Mouse (Mus musculus) left cerebral cortex, adult 8-10 months (tissue): ENCODE results near the gene Nol12. TPM values are rescaled to one million over a fixed set of nuclear protein-coding genes. Genes with fewer than 3 reads are reported as not detected.

Source experiments
- DNase-seq, 2 experiments: peaks; one replicate each; pipeline ENCODE4 v3.0.0; 2022; ENCODE audit warnings: low spot score in 2 of 2
- total RNA-seq, 4 experiments: library from RNA; stranded (reverse); gene quantifications; 2 replicates each; pipeline ENCODE4 v1.2.4; 2022

Gene Nol12
- 10 to 100 TPM; 35.8 to 43.5 (median 39.9) TPM for total RNA-seq

- peak; percentile 75 to 83 for DNase-seq
These were observed at the start of gene Nol12 for GRCm38 (mm10) chr15:78934784-78935320. Nol12 (plus strand) TSS chr15:78934933.

GRCm38 (mm10) chr15:78889401-78889853, 45.3 kb upstream of the Nol12 start:
- no peak for DNase-seq

GRCm38 (mm10) chr15:78892440-78892839, 42.3 kb upstream of the Nol12 start:
- no peak for DNase-seq

GRCm38 (mm10) chr15:78894726-78895125, 40.0 kb upstream of the Nol12 start:
- no peak for DNase-seq

- no peak for DNase-seq
These were observed 39.0 kb upstream of the Nol12 start for GRCm38 (mm10) chr15:78895741-78896140.

GRCm38 (mm10) chr15:78896149-78896548, 38.6 kb upstream of the Nol12 start:
- no peak for DNase-seq

GRCm38 (mm10) chr15:78897488-78897887, 37.2 kb upstream of the Nol12 start:
- DNase-seq, result no peak

GRCm38 (mm10) chr15:78898507-78899001, 36.2 kb upstream of the Nol12 start:
- DNase-seq, result no peak

- no peak for DNase-seq
These were observed 35.4 kb upstream of the Nol12 start, which contains the start of gene Gm49510 for GRCm38 (mm10) chr15:78899409-78899739. Gm49510 (plus strand) TSS chr15:78899667.

- DNase-seq, result peak in 1 of 2 experiments; percentile 30
These were observed 34.8 kb upstream of the Nol12 start, which contains the start of gene Sh3bp1 for GRCm38 (mm10) chr15:78899740-78900584. Sh3bp1 (plus strand) TSS chr15:78899768.

GRCm38 (mm10) chr15:78900585-78901421, 33.9 kb upstream of the Nol12 start:
- DNase-seq, result no peak

GRCm38 (mm10) chr15:78901422-78901789, 33.3 kb upstream of the Nol12 start:
- DNase-seq, result no peak

- DNase-seq, result no peak
These were observed 31.5 kb upstream of the Nol12 start for GRCm38 (mm10) chr15:78903243-78903642.

- no peak for DNase-seq
These were observed 26.3 kb upstream of the Nol12 start for GRCm38 (mm10) chr15:78908399-78908798.

- DNase-seq, result no peak
These were observed 25.8 kb upstream of the Nol12 start for GRCm38 (mm10) chr15:78908982-78909381.

GRCm38 (mm10) chr15:78912040-78912439, 22.7 kb upstream of the Nol12 start:
- DNase-seq, result no peak

GRCm38 (mm10) chr15:78913632-78914090, 21.1 kb upstream of the Nol12 start, which contains the start of gene Pdxp:
Pdxp (plus strand) TSS chr15:78913919.
- DNase-seq, result peak; percentile 83 to 98

- DNase-seq, result no peak
These were observed 20.5 kb upstream of the Nol12 start for GRCm38 (mm10) chr15:78914091-78914822.

- no peak for DNase-seq
These were observed 19.7 kb upstream of the Nol12 start for GRCm38 (mm10) chr15:78914823-78915659.

GRCm38 (mm10) chr15:78915660-78916017, 19.1 kb upstream of the Nol12 start:
- peak in 1 of 2 experiments; percentile 77 for DNase-seq
